Mouse (Mus musculus) C2C12 (cell line): Measurements from ENCODE around the gene Rgma.

Source experiments
- CTCF ChIP-seq: IDR thresholded peaks from one replicate; pipeline ENCODE4 v1.5.1; 2011; ENCODE audit not compliant: control insufficient read depth, insufficient read depth, insufficient read length
- MAX ChIP-seq: IDR thresholded peaks from one replicate; pipeline ENCODE4 v1.6.1; 2011; ENCODE audit warnings: mild to moderate bottlenecking, control low read depth
- USF1 ChIP-seq: IDR thresholded peaks from one replicate; pipeline ENCODE4 v1.6.1; 2011; ENCODE audit warnings: low read depth, mild to moderate bottlenecking, control low read depth, moderate library complexity

- no peak for TF ChIP-seq CTCF
- no peak for TF ChIP-seq MAX
- TF ChIP-seq USF1 = no peak
Observed at GRCm38 (mm10) chr7:73419375-73419774, 44.1 kb downstream of the Rgma start.
